Comparison of ENCODE assay signal across 14 mouse cellular contexts in the genomic region with DNA sequence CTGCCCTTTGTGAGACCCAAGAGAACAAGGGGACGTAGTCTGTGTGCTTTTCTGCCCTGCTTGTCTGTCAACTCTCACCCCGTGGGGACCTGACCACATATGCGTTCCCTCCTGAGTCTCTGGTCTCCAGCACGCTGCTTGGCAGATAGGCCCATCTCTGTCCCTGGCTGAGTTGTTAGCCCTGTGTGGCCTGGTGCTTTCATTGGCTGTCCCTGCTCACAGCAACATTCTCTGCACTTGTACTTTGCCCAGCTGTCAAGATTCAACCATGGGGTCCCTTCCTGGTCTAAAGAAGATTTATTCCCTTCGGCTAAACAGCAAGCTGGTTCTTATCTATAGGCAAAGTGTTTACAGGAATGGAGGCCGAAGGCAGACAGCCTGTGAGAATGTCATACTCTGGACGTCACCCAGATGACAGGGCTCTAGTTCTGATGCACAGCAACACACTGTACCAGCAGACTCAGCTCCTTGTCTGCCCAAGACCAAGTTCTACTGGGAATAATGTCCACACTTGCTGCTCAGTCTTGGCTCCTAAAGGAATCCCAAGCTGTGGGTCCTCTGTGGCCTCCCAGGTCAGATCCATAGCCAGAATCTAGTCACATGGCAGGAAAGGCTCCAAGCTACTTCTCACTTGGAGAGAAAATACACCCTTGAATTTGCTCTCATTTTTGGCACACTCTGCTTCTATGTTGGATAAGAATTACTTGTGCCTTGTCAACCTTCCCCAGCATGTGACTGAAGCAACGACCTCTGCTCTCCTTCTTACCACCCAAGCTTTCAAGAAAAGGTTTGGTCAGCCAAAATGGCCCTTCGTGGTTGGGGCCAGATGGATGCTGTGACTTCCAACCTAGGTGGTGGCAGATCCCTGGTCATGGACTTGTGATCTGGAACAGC. TPM values are rescaled to one million over a fixed set of nuclear protein-coding genes. Genes with fewer than 3 reads are reported as not detected.
DNase-seq lines count a peak whose midpoint lies in the region; ATAC-seq and TF ChIP-seq lines count a peak whose summit lies in the region.
"Had no signal": no experiment of that assay in that cellular context is flagged by ENCODE, and none has a peak within 500 bp of the region (broad histone marks: within the 10 kb centered on the region; RNA-seq: fewer than 3 reads in every experiment).

No protein-coding gene starts in this region.

- peak overlapping the region; percentile 38 for H3K27ac ChIP-seq in gastrocnemius, adult 2 months
- peak overlapping the region; percentile 39; the same call in 1 of the 2 replicates for H3K27ac ChIP-seq in heart, embryonic 16.5 days (ENCODE audit: low read length)
- H3K27ac ChIP-seq in lung, embryonic 16.5 days (ENCODE audit: low read length): 0 out of 2 replicates have a peak overlapping the region, but pooled peaks have one; percentile 4
- H3K27ac ChIP-seq in midbrain, embryonic 13.5 days: no peak overlapping the region
- H3K27ac ChIP-seq: forebrain, embryonic 10.5 days; hindbrain, embryonic 15.5 days; liver, embryonic 12.5 days had no signal

- no peak for TF ChIP-seq CTCF in gastrocnemius, adult 2 months (IDR thresholded peaks at IDR 0.05)

- H3K9ac ChIP-seq in heart, embryonic 16.5 days (ENCODE audit: low read length): no peak overlapping the region
- H3K9ac ChIP-seq in lung, embryonic 16.5 days (ENCODE audit: low read length): no peak overlapping the region
- no peak overlapping the region for H3K9ac ChIP-seq in midbrain, embryonic 13.5 days (replicated peaks)
- H3K9ac ChIP-seq: hindbrain, embryonic 15.5 days; liver, embryonic 12.5 days had no signal

- no peaks in the 10 kb centered on the region for H3K27me3 ChIP-seq in heart, embryonic 16.5 days (ENCODE audit: control insufficient read depth, insufficient read depth, low read length)
- no peaks in the 10 kb centered on the region for H3K27me3 ChIP-seq in lung, embryonic 16.5 days (ENCODE audit: control insufficient read depth, insufficient read depth, low read depth, low read length)
- H3K27me3 ChIP-seq in midbrain, embryonic 13.5 days: no peaks in the 10 kb centered on the region
- H3K27me3 ChIP-seq: hindbrain, embryonic 15.5 days; liver, embryonic 12.5 days had no signal

- H3K4me3 ChIP-seq in gastrocnemius, adult 2 months: no peak overlapping the region
- no peak overlapping the region for H3K4me3 ChIP-seq in heart, embryonic 16.5 days (ENCODE audit: low read length)
- no peak overlapping the region for H3K4me3 ChIP-seq in lung, embryonic 16.5 days (ENCODE audit: low read length)
- no peak overlapping the region for H3K4me3 ChIP-seq in midbrain, embryonic 13.5 days (replicated peaks)
- H3K4me3 ChIP-seq: forebrain, embryonic 10.5 days; hindbrain, embryonic 15.5 days; liver, embryonic 12.5 days had no signal

- H3K36me3 ChIP-seq in heart, embryonic 16.5 days (ENCODE audit: control insufficient read depth, insufficient read depth): no peaks in the 10 kb centered on the region
- no peaks in the 10 kb centered on the region for H3K36me3 ChIP-seq in lung, embryonic 16.5 days (ENCODE audit: control insufficient read depth, insufficient read depth, low read length)
- no peaks in the 10 kb centered on the region for H3K36me3 ChIP-seq in midbrain, embryonic 13.5 days
- H3K36me3 ChIP-seq: forebrain, embryonic 10.5 days; hindbrain, embryonic 15.5 days; liver, embryonic 12.5 days had no signal

- intact Hi-C loops in gastrocnemius, adult 2 months (cut with DNase I): no loop called here
- intact Hi-C loops in gastrocnemius, postnatal 14 days (cut with DNase I; ENCODE audit: low total_unique reads): no loop called here

- WGBS in heart, embryonic 16.5 days: 32% methylated on average over 9 of the region's 9 CpGs
- 36% methylated on average over 9 of the region's 9 CpGs for WGBS in lung, embryonic 16.5 days
- 85% methylated on average over 9 of the region's 9 CpGs for WGBS in midbrain, embryonic 13.5 days

- H3K4me1 ChIP-seq in heart, embryonic 16.5 days (ENCODE audit: control insufficient read depth, insufficient read depth, low read length): peaks cover 12% of the 10 kb centered on the region; the same call in 1 of the 2 replicates
- no peaks in the 10 kb centered on the region for H3K4me1 ChIP-seq in lung, embryonic 16.5 days (replicated peaks; ENCODE audit: control insufficient read depth, insufficient read depth, low read length)
- H3K4me1 ChIP-seq in midbrain, embryonic 13.5 days (replicated peaks): no peaks in the 10 kb centered on the region
- H3K4me1 ChIP-seq: forebrain, embryonic 10.5 days; hindbrain, embryonic 15.5 days had no signal

- peak; percentile 57; the same call in 1 of the 2 replicates for ATAC-seq in heart, embryonic 16.5 days (replicated peaks; ENCODE audit: extremely low read depth, insufficient read depth, low FRiP score)
- peak; percentile 85 for ATAC-seq in lung, embryonic 16.5 days (ENCODE audit: low read depth)
- ATAC-seq in midbrain, embryonic 13.5 days: no peak
- ATAC-seq: liver, embryonic 12.5 days had no signal

- DNase-seq in gastrocnemius, adult 2 months: peak; percentile 51
- no peak for DNase-seq in gastrocnemius, postnatal 14 days
- peak; percentile 57 for DNase-seq in NIH3T3 (ENCODE audit: low read depth)
- no peak for DNase-seq in thymus, postnatal 4 days
- no peak for DNase-seq in thymus, postnatal 14 days
- DNase-seq: cerebellum, postnatal 36 days; layer of hippocampus, postnatal 36 days had no signal

- no peak overlapping the region for H3K4me2 ChIP-seq in heart, embryonic 16.5 days (ENCODE audit: low read depth, low read length)
- H3K4me2 ChIP-seq in lung, embryonic 16.5 days (ENCODE audit: low read depth, low read length): no peak overlapping the region
- no peak overlapping the region for H3K4me2 ChIP-seq in midbrain, embryonic 13.5 days (replicated peaks)
- H3K4me2 ChIP-seq: hindbrain, embryonic 15.5 days; liver, embryonic 12.5 days had no signal

- no peaks in the 10 kb centered on the region for H3K9me3 ChIP-seq in heart, embryonic 16.5 days (replicated peaks; ENCODE audit: control insufficient read depth, low read length)
- H3K9me3 ChIP-seq in lung, embryonic 16.5 days (ENCODE audit: control insufficient read depth, low read length): no peaks in the 10 kb centered on the region
- no peaks in the 10 kb centered on the region for H3K9me3 ChIP-seq in midbrain, embryonic 13.5 days
- H3K9me3 ChIP-seq: forebrain, embryonic 10.5 days; hindbrain, embryonic 15.5 days; liver, embryonic 12.5 days had no signal

RNA-seq across cellular contexts. Expression of gene Twist2, which starts 55.8 kb away (rescaled TPM):
- 1 to 10 TPM in 1 of 2 experiments, under 1 TPM in 1; 0.97 to 3.0 TPM for total RNA-seq in gastrocnemius, adult 2 months (2021)
- total RNA-seq in gastrocnemius, postnatal 14 days (2021): 1 to 10 TPM; 2.0 to 2.5 TPM
- 2.1 and 2.6 TPM in 2 replicates for polyA plus RNA-seq in heart, embryonic 16.5 days (2015; fragmentation: Nextera tagmentation; extraction: Ambion mirVana)
- 6.8 and 7.2 TPM in 2 replicates for polyA plus RNA-seq in lung, embryonic 16.5 days (2015; fragmentation: Nextera tagmentation; extraction: Ambion mirVana)
- 0.72 and 1.3 TPM in 2 replicates for polyA plus RNA-seq in midbrain, embryonic 13.5 days (2015; fragmentation: Nextera tagmentation; extraction: Ambion mirVana)
- total RNA-seq: monocyte, adult 5-6 weeks had no signal

Comparison
In these comparisons a context has a peak if more than half of its experiments do, and no peak if none do; other contexts are left out.
1. DNase-seq: peak in gastrocnemius, adult 2 months (single experiment) and NIH3T3 (single experiment); none in gastrocnemius, postnatal 14 days (single experiment), thymus, postnatal 4 days (single experiment) and thymus, postnatal 14 days (single experiment).